Comparison of ENCODE assay signal across 8 mouse cellular contexts in genomic region chr9:102834742-102835591, GRCm38 (mm10). TPM values are rescaled to one million over a fixed set of nuclear protein-coding genes. Genes with fewer than 3 reads are reported as not detected.
A peak's percentile ranks its signal among the peaks of the same experiment; 100 is the strongest.
DNase-seq lines count a peak whose midpoint lies in the region; ATAC-seq and TF ChIP-seq lines count a peak whose summit lies in the region.

Gene Ryk, plus strand, starts transcription at chr9:102834917.

- peak within 1 kb of the TSS; percentile 69 for H3K27ac ChIP-seq in heart, embryonic 12.5 days (ENCODE audit: poor library complexity, severe bottlenecking)
- H3K27ac ChIP-seq in kidney, embryonic 16.5 days (ENCODE audit: low read length) = peak within 1 kb of the TSS; percentile 88
- peak within 1 kb of the TSS; percentile 71 for H3K27ac ChIP-seq in liver, adult 2 months (replicated peaks; ENCODE audit: insufficient read depth, low read depth, low read length)
- H3K27ac ChIP-seq in neural tube, embryonic 11.5 days (ENCODE audit: low read depth, low read length) = peak within 1 kb of the TSS; percentile 82
- H3K27ac ChIP-seq in stomach, embryonic 16.5 days (ENCODE audit: low read length) = peak within 1 kb of the TSS; percentile 86

- ATAC-seq in CD4-positive, CD25-positive, alpha-beta regulatory T cell, adult 4 months = peak; percentile 56
- ATAC-seq in erythroid progenitor cell, adult 5-6 weeks (replicated peaks; ENCODE audit: low FRiP score, poor library complexity, severe bottlenecking) = peak; percentile 39; the same call in 1 of the 2 replicates
- peak; percentile 85 for ATAC-seq in heart, embryonic 12.5 days (ENCODE audit: insufficient number of reproducible peaks, low FRiP score)
- peak; percentile 83 for ATAC-seq in kidney, embryonic 16.5 days (ENCODE audit: low FRiP score, low TSS enrichment)
- ATAC-seq in neural tube, embryonic 11.5 days (ENCODE audit: insufficient read depth, low FRiP score, low TSS enrichment) = peak; percentile 84
- peak; percentile 88 for ATAC-seq in stomach, embryonic 16.5 days (ENCODE audit: insufficient read depth, low FRiP score)

- no peaks in the 10 kb centered on the region for H3K36me3 ChIP-seq in heart, embryonic 12.5 days
- no peaks in the 10 kb centered on the region for H3K36me3 ChIP-seq in kidney, embryonic 16.5 days (ENCODE audit: insufficient read depth, low read length)
- H3K36me3 ChIP-seq in liver, adult 2 months (ENCODE audit: control insufficient read depth, insufficient read depth, low read length) = no peaks in the 10 kb centered on the region
- H3K36me3 ChIP-seq in neural tube, embryonic 11.5 days (ENCODE audit: control insufficient read depth, insufficient read depth, low read length) = no peaks in the 10 kb centered on the region
- H3K36me3 ChIP-seq in stomach, embryonic 16.5 days (ENCODE audit: control insufficient read depth, insufficient read depth, low read length) = no peaks in the 10 kb centered on the region

- H3K4me3 ChIP-seq in heart, embryonic 12.5 days = peak within 1 kb of the TSS; percentile 85
- H3K4me3 ChIP-seq in kidney, embryonic 16.5 days (ENCODE audit: low read length) = peak within 1 kb of the TSS; percentile 67
- H3K4me3 ChIP-seq in liver, adult 2 months (ENCODE audit: insufficient read depth, low read depth, low read length) = peak within 1 kb of the TSS; percentile 89
- H3K4me3 ChIP-seq in neural tube, embryonic 11.5 days (ENCODE audit: low read depth, low read length) = peak within 1 kb of the TSS; percentile 85
- peak within 1 kb of the TSS; percentile 90 for H3K4me3 ChIP-seq in stomach, embryonic 16.5 days (replicated peaks; ENCODE audit: low read length)

- DNase-seq in brain, adult 2 months (ENCODE audit: low read depth, low spot score) = peak; percentile 92
- DNase-seq in liver, adult 2 months (ENCODE audit: extremely low read depth, low read depth, low spot score) = peak; percentile 28
- DNase-seq in neural tube, embryonic 11.5 days (ENCODE audit: low spot score) = peak; percentile 87

- peaks cover 30% of the 10 kb centered on the region for H3K79me2 ChIP-seq in liver, adult 2 months (ENCODE audit: control insufficient read depth, insufficient read depth, low read length)

- TF ChIP-seq POLR2A in liver, adult 2 months (IDR thresholded peaks at IDR 0.05; ENCODE audit: extremely low read depth, insufficient read depth, low read length) = no peak

- H3K9ac ChIP-seq in heart, embryonic 12.5 days = peak within 1 kb of the TSS; percentile 98
- peak within 1 kb of the TSS; percentile 97 for H3K9ac ChIP-seq in kidney, embryonic 16.5 days (replicated peaks; ENCODE audit: low read length)
- H3K9ac ChIP-seq in liver, adult 2 months (ENCODE audit: low read depth, low read length) = peak within 1 kb of the TSS; percentile 98
- peak within 1 kb of the TSS; percentile 94 for H3K9ac ChIP-seq in neural tube, embryonic 11.5 days (ENCODE audit: low read length)
- peak within 1 kb of the TSS; percentile 98 for H3K9ac ChIP-seq in stomach, embryonic 16.5 days (ENCODE audit: low read length)

- no peaks in the 10 kb centered on the region for H3K9me3 ChIP-seq in heart, embryonic 12.5 days (replicated peaks)
- no peaks in the 10 kb centered on the region for H3K9me3 ChIP-seq in kidney, embryonic 16.5 days (ENCODE audit: low read length)
- H3K9me3 ChIP-seq in neural tube, embryonic 11.5 days (ENCODE audit: control insufficient read depth, low read length) = no peaks in the 10 kb centered on the region
- H3K9me3 ChIP-seq in stomach, embryonic 16.5 days (replicated peaks; ENCODE audit: control insufficient read depth, low read length) = no peaks in the 10 kb centered on the region

- peak within 1 kb of the TSS; percentile 80 for H3K4me2 ChIP-seq in heart, embryonic 12.5 days
- peak within 1 kb of the TSS; percentile 63 for H3K4me2 ChIP-seq in kidney, embryonic 16.5 days (replicated peaks; ENCODE audit: low read depth, low read length)
- peak within 1 kb of the TSS; percentile 47 for H3K4me2 ChIP-seq in neural tube, embryonic 11.5 days (ENCODE audit: low read depth)
- peak within 1 kb of the TSS; percentile 75 for H3K4me2 ChIP-seq in stomach, embryonic 16.5 days (ENCODE audit: low read depth, low read length)

- peaks cover 27% of the 10 kb centered on the region for H3K4me1 ChIP-seq in heart, embryonic 12.5 days (replicated peaks)
- H3K4me1 ChIP-seq in kidney, embryonic 16.5 days (ENCODE audit: insufficient read depth, low read length) = peaks cover 39% of the 10 kb centered on the region
- H3K4me1 ChIP-seq in liver, adult 2 months (ENCODE audit: control insufficient read depth, insufficient read depth, low read length) = peaks cover 15% of the 10 kb centered on the region
- H3K4me1 ChIP-seq in neural tube, embryonic 11.5 days (ENCODE audit: control insufficient read depth, insufficient read depth, low read length) = peaks cover 12% of the 10 kb centered on the region
- peaks cover 22% of the 10 kb centered on the region for H3K4me1 ChIP-seq in stomach, embryonic 16.5 days (ENCODE audit: control insufficient read depth, insufficient read depth, low read length)

- TF ChIP-seq CTCF in liver, adult 2 months (IDR thresholded peaks at IDR 0.05; ENCODE audit: low read depth, low read length) = no peak

- WGBS in heart, embryonic 12.5 days = under 1% methylated on average over 107 of the region's 119 CpGs
- WGBS in kidney, embryonic 16.5 days = under 1% methylated on average over 82 of the region's 119 CpGs
- 3% methylated on average over 110 of the region's 119 CpGs for WGBS in liver, adult 2 months
- WGBS in neural tube, embryonic 11.5 days = under 1% methylated on average over 74 of the region's 119 CpGs
- WGBS in stomach, embryonic 16.5 days = 1% methylated on average over 99 of the region's 119 CpGs

- no peaks in the 10 kb centered on the region for H3K27me3 ChIP-seq in heart, embryonic 12.5 days (replicated peaks)
- H3K27me3 ChIP-seq in kidney, embryonic 16.5 days (ENCODE audit: insufficient read depth, low read length) = no peaks in the 10 kb centered on the region
- no peaks in the 10 kb centered on the region for H3K27me3 ChIP-seq in liver, adult 2 months (ENCODE audit: control insufficient read depth, insufficient read depth, low read length)
- H3K27me3 ChIP-seq in neural tube, embryonic 11.5 days (ENCODE audit: control insufficient read depth, insufficient read depth, low read length) = no peaks in the 10 kb centered on the region
- H3K27me3 ChIP-seq in stomach, embryonic 16.5 days (ENCODE audit: control insufficient read depth, insufficient read depth, low read length) = no peaks in the 10 kb centered on the region

RNA-seq across cellular contexts. Expression of gene Ryk, which starts in this region (rescaled TPM):
- 1 to 10 TPM; 1.2 to 2.0 TPM for polyA plus RNA-seq in CD4-positive, CD25-positive, alpha-beta regulatory T cell, adult 4 months (2017; shearing (Covaris generic))
- 2.2 and 2.9 TPM in 2 replicates for total RNA-seq in erythroid progenitor cell, adult 5-6 weeks (2015; ENCODE audit: low replicate concordance)
- 1.3 and 1.9 TPM in 2 replicates for total RNA-seq in erythroid progenitor cell, adult 5-6 weeks (2017; ENCODE audit: low replicate concordance)
- polyA plus RNA-seq in heart, embryonic 12.5 days (2016; fragmentation: Nextera tagmentation; extraction: Ambion mirVana) = 14.5 and 15.2 TPM in 2 replicates
- polyA plus RNA-seq in kidney, embryonic 16.5 days (2015; fragmentation: Nextera tagmentation; extraction: Ambion mirVana) = 17.0 and 18.5 TPM in 2 replicates
- total RNA-seq in liver, adult 2 months (2014; rRNA removed) = 26.6 and 27.9 TPM in 2 replicates
- polyA plus RNA-seq in liver, adult 2 months (2012; rRNA removed) = 16.6 and 17.2 TPM in 2 replicates
- polyA plus RNA-seq in neural tube, embryonic 11.5 days (2014; fragmentation: Nextera tagmentation; extraction: Ambion mirVana) = 41.8 and 42.2 TPM in 2 replicates
- polyA plus RNA-seq in stomach, embryonic 16.5 days (2015; fragmentation: Nextera tagmentation; extraction: Ambion mirVana) = 14.2 and 17.7 TPM in 2 replicates

Comparison
In these comparisons a context has a peak if more than half of its experiments do, and no peak if none do; other contexts are left out.
1. Peak in every context shown above with its lines: DNase-seq, ATAC-seq, H3K4me3 ChIP-seq and H3K27ac ChIP-seq.
2. DNase-seq: peak in every context shown above with its lines; median percentile 92 in brain, adult 2 months; 87 in neural tube, embryonic 11.5 days; 28 in liver, adult 2 months.